Mouse (Mus musculus): ENCODE results near the gene Kbtbd12.

Gene Kbtbd12

DNA sequence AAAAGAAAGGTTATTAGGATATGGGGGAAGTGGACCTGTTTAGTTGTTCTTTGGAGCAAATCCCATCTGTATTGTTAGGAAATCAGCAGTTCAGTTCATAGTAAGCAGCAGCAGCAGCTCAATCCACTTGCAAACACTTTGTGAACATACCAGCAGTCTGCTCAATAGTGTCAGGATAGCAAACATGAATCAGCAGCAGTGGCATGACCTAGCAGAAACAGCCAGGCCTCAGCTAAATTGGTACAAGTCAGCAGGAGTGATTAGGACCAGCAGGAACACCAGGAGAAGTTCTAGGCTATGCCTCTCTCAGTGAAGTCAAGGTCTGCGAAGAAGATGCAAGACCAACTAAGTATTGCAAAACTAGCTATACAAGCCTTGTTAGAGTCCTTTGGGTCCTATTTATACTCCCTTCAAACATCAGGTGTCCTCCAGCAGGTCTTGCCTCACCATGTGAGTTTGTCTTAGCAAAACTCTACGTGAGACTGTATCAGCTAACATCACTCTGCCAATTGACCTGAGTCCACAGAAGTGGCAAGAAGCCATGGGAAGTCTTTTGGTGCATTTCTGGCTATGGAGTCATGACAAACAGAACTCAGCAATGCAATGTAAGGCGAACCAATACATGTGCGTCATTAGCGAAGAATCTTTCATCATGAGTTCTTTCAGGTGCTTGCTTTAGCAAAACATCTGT is at the start of gene Kbtbd12:
Gene Kbtbd12, minus strand, starts transcription at position 340 of the 691 bp plus-strand sequence.
- no peak for DNase-seq (ENCODE audit: low spot score)

GRCm38 (mm10) chr6:88683380-88684053 is 45.8 kb upstream of the Kbtbd12 start:
- DNase-seq (ENCODE audit: low spot score) = no peak

DNA sequence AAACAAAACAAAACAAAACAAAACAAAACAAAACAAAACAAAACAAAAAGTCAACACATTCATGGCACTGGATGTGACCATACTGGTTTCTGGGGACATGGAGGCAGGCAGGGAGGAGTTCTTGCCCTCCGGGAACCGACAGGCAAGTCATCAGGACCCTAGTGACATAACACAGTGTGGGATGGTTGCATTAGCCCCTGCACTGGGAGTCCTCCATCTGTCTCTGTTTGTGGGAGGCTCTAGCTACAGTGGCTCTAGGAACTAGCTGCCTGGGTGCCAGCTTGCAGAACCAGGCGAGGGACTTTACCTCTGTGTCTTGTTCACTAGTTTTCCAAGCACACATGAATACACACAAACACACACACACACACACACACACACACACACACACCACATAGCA is 43.3 kb upstream of the Kbtbd12 start:
- DNase-seq (ENCODE audit: low spot score) = no peak

- no peak for DNase-seq (ENCODE audit: low spot score)
Observed at GRCm38 (mm10) chr6:88677738-88678137, 40.0 kb upstream of the Kbtbd12 start.

GRCm38 (mm10) chr6:88676753-88677736 is 39.3 kb upstream of the Kbtbd12 start:
- DNase-seq (ENCODE audit: low spot score) = no peak

DNA sequence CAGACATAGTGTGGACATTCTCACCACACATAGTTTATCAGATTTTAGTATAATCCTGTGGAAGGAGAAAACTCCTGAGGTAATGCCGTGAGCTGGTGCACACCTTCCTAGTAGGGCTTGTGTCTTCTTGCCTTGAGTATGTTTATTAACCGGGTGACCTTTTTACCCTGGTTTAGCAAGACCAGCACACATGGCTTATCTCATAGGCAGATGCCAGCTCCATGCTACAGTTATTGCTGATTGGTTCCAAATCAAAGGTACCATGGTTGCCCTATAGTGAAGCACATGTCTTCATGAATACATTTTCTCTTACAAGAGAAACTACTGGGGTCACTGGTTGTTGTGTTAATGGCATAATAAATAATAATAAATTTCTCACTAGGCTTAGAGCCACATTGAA is 38.1 kb upstream of the Kbtbd12 start:
- DNase-seq (ENCODE audit: low spot score) = no peak

DNA sequence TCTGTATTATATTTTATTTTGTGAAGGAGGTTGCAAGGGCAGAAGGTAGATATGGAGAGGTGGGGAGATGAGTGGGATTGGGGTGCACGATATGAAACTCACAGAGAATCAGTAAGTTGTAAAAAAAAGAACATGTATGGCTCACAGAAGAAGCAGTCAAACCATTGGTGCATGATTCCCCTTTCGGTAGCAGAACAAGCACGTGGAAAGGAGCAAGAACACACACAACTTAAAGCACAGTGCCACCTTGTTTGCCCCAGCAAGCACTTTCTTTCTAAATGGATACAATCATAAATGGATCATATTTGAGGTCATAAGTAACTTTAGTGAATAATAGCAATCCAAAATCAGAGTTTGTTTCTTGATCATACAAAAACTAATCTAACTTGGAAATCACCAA is 24.5 kb upstream of the Kbtbd12 start:
- no peak for DNase-seq (ENCODE audit: low spot score)

GRCm38 (mm10) chr6:88661696-88662095 is 23.9 kb upstream of the Kbtbd12 start:
- DNase-seq (ENCODE audit: low spot score) = no peak

DNA sequence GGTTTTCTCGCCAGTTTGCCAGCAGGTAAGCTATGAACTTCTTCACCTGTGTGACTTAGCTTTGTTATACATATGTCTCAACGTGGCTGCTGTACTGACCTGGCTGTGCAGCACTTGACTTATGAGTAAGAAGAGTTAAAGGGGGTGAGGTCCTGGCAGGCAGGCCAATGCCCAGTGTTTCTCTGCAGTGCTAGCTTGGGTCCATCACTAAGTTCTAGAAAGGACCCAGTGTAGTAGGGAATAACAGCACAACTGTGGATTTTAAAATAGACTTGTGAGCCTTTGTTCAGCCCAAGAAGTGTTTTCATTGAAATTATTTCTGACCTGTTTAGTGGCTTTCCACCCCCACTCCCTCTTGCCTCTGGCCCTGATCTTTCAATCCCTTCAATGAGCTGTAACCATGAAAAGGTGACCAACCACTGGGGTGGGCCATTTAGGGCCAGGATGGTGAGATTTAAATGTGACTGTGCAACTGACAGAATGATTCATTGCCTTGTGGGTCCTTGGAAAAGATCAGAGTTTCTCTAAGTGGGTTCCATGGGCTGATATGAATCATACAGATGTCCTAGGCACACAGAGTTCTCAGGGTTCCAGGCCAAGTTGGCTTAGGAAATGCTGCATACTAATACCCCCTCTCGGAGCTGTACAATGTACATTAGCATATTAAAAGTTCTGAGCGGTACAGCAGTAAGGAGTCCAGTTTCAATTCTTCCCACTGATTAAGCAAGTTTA is 10.0 kb upstream of the Kbtbd12 start:
- DNase-seq (ENCODE audit: low spot score) = no peak

GRCm38 (mm10) chr6:88644786-88645185 is 7.0 kb upstream of the Kbtbd12 start:
- no peak for DNase-seq (ENCODE audit: low spot score)

GRCm38 (mm10) chr6:88641346-88641920 is 3.7 kb upstream of the Kbtbd12 start:
- DNase-seq (ENCODE audit: low spot score) = no peak

DNA sequence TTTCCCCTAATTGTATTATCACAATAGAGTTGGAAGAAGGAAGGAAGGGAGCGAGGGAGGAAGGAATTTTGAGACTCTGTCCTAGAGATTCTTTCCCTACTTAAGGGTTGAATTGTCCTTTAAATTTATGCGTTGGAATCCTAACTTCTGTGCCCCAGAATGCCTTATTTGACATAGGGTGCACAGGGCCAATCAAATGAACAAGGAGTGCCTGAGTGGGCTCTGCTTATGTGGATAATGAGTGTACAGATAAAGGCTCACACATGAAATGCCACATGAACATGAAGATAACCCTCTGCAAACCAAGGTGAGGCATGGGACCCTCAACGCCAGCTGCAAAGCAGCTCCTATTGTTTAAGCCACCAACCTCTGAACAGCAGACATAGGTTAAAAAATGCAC is 2.6 kb upstream of the Kbtbd12 start:
- DNase-seq (ENCODE audit: low spot score) = no peak

DNA sequence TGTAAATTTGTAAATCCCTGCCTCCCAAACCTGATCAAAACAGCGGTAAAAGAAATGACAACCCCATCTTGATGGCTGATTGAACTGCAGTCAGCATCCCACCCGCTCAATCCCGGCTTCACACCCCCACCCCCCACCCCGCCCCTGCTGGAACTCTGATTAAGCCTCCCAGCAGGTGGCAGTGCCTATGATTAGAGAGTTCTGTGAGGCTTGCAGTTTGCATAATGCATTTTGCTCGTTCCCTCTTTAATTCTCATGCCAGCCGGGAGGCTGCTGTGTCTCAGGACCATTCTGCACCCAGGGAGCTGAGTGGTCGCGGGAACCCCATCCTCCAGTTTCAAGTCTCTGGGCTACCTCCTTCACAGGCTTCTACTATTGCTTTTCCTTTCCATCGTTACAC is 2.2 kb upstream of the Kbtbd12 start:
- DNase-seq (ENCODE audit: low spot score) = no peak

DNA sequence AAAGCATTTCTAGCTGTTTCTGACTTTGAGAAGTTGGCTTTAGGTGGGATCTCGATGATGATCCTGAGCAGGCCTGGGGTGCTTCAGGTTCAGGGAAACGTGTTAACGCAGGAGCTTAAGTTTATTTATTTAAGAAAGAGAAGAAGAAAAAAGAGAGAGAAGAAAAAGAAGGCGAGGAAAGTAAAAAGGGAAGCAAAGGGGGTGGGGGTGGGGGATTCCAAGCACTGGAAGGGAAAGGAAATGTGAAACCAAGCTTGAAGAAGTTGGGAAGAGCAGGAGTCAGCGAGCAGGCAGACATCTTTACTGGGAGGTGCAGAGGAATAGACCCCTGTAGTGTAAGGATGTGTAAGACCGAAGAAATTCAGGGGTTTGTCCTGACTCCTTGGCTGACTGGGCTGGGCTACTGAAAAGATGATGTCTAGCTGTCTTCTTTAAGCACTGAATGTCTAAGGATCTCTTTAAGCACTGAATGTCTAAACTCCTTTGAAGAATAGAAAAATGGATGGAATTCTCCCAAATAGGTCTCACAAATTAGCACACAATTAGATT is 1.7 kb upstream of the Kbtbd12 start:
- no peak for DNase-seq (ENCODE audit: low spot score)

DNA sequence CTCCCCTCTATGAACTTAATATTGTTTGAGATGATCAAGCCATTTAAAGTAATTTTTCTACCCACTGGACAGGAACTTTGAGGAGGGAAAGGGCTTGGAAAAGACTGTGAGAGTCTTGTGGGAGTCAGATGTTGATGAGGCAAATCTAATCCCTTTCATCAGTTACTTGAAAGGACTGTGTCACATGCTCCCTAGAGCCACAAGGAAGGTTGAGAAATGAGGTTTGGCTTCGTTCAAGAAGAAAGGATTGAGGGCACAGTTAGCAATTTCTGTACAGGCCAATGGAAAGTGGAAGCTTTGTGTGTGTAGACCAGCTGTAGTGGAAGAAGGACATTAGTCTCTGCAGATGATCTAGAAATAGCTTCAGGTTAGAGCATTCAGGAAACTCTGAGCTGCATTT is 1.2 kb upstream of the Kbtbd12 start:
- no peak for DNase-seq (ENCODE audit: low spot score)

- no peak for DNase-seq (ENCODE audit: low spot score)
Observed at GRCm38 (mm10) chr6:88635881-88636754, 1.6 kb downstream of the Kbtbd12 start.

- DNase-seq (ENCODE audit: low spot score) = no peak
Observed at GRCm38 (mm10) chr6:88631293-88631692, 6.5 kb downstream of the Kbtbd12 start.

DNA sequence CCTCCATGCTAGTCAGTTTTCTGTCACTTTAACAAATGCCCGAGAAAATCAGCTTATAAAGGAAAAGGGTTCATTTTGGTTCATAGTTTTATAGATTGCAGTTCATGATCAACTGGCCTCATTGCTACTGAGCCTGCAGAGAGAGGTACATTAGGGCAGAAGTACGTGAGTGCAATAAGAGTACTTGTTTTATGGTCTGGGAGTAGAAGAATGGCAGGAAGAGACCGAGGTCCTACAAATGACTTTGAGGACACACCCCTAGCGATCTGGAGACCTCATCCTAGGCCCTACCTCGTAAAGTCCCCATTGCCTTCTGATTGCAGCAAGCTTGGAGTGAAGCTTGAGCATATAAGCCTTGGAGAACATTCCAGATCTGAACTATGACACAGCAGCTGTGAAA is 7.2 kb downstream of the Kbtbd12 start:
- DNase-seq (ENCODE audit: low spot score) = no peak

DNA sequence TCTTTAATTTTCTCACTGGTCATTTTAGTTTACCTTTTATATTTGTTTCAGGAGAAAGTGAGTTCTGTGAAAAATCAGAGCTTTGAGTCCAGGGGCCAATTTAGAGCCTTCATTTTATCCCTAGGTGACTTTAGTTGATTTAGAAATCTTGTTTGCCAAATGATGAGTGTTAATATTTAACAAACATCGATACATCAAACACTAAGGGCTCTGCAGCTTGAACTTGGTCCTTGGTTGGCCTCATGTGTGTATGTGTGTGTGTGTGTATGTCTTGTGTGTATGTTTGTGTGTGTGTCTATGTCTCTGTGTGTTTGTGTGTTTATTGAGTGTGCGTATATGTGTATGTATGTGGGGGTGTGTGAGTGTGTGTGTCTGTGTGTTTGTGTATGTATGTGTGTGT is 7.9 kb downstream of the Kbtbd12 start:
- no peak for DNase-seq (ENCODE audit: low spot score)

DNA sequence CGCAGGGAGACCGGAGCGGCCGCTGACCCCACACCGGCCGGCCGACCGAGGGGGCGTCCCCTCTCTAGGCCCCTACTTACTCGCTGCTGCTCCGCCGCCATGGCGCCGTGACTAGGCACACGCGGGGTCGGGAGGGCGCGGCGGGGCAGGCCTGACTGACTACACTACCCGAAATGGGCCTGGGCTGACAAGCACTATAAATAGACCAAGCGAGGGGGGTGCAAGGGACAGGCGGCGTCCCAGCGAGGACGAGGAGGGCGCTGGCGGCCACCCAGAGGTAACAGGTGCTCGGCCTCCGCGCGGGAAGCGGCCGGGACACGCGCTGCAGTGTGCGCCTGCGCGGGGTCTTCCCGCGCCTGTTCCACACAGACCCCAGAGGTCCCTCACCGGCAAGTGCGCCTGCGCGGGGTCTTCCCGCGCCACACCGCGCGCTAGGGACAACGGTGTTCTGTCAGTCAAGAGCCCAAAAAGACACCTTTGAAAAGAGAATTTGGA is 10.4 kb downstream of the Kbtbd12 start:
- peak; percentile 18 for DNase-seq (ENCODE audit: low spot score)
